Mouse (Mus musculus): Measurements from ENCODE around the gene Kri1. TPM values are rescaled to one million over a fixed set of nuclear protein-coding genes. Genes with fewer than 3 reads are reported as not detected.

Kri1 gene
- total RNA-seq (2014; rRNA removed) (5.0 and 6.5 TPM in 2 replicates), polyA plus RNA-seq (2012; rRNA removed) (6.3 and 9.7 TPM in 2 replicates)

DNA sequence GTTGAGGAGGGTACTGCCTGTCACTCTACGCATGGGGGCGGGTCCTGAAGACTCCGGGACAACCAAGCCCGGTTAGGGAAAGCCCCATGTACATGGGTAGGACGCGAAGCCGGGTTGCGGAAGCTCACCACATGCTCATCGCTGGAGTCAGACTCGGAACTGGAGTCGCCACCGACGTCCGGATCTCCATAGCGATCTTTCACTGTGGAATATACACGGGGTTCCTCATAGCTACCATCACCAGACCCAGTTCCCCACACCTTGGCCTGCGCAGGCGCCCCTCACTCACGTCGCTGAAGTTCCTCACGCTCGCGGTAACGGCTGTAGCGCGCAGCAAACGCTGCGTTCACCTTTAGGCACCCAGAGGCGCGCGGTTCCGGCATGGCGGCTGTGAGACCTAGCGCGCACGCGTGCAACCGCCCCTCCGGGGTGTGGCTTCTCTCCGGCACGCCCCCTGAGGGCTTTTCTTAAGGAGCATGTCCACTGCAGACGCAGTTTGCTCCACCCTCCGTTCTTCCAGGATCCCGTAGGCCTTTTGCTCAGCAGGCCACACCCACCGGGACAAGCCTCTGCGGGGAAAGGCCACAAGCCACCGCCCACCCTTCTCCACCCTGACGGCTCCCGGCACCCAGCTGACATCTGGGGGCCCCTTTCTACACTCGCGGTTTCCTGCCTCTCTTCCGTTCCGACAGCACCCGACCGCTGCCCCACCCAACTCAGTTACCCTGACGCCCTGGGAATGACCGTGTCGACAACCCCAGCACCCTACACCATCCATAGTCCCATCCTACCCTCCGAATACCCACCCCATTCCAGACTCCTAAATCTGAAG lies at the start of gene Kri1:
Kri1 (minus strand) TSS at position 399 of the 832 bp plus-strand sequence.
- Histone ChIP-seq H3K4me1 (ENCODE audit: control insufficient read depth, insufficient read depth, low read length) (peaks cover 5% of the 10 kb centered on the region), H3K36me3 (ENCODE audit: control insufficient read depth, insufficient read depth, low read length) (peaks cover 5% of the 10 kb centered on the region; the same call in 1 of the 2 replicates), H3K4me3 (ENCODE audit: insufficient read depth, low read depth, low read length) (peak within 1 kb of the TSS; percentile 95), H3K27ac (replicated peaks; ENCODE audit: insufficient read depth, low read depth, low read length) (peak within 1 kb of the TSS; percentile 79), H3K27me3 (ENCODE audit: control insufficient read depth, insufficient read depth, low read length) (no peaks in the 10 kb centered on the region), H3K9ac (ENCODE audit: low read depth, low read length) (peak within 1 kb of the TSS; percentile 94), H3K79me2 (ENCODE audit: control insufficient read depth, insufficient read depth, low read length) (peaks cover 6% of the 10 kb centered on the region)
- TF ChIP-seq POLR2A (IDR thresholded peaks at IDR 0.05; ENCODE audit: extremely low read depth, insufficient read depth, low read length) (peak; percentile 89; the same call in 1 of the 2 replicates), CTCF (IDR thresholded peaks at IDR 0.05; ENCODE audit: low read depth, low read length) (no peak)
- WGBS, result under 1% methylated on average over 59 of the region's 59 CpGs
- peak; percentile 96 for DNase-seq (ENCODE audit: extremely low read depth, low read depth, low spot score)

DNA sequence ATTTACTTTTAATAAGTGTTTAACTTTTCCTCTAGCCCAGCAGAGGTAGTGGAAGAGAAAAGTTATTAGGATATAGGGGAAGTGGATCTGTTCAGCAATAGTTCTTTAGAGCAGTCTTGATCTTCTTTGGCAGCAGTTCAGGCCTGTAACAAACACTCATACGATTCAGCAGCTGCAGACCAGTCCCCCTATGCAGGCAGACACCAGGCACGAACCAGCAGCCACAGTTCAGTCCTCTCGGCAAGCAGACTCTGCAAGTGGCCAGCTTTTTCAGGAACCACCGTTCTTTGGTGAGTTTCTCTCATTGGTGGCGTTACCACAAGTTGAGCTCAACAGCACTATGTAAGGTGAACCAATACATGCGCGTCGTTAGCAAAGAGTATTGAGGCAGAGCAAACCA lies 48.7 kb upstream of the Kri1 start:
- Histone ChIP-seq H3K4me3 (ENCODE audit: insufficient read depth, low read depth, low read length) (no peak overlapping the region), H3K36me3 (ENCODE audit: control insufficient read depth, insufficient read depth, low read length) (no peaks in the 10 kb centered on the region)
- WGBS, result 88% methylated on average over 8 of the region's 8 CpGs

DNA sequence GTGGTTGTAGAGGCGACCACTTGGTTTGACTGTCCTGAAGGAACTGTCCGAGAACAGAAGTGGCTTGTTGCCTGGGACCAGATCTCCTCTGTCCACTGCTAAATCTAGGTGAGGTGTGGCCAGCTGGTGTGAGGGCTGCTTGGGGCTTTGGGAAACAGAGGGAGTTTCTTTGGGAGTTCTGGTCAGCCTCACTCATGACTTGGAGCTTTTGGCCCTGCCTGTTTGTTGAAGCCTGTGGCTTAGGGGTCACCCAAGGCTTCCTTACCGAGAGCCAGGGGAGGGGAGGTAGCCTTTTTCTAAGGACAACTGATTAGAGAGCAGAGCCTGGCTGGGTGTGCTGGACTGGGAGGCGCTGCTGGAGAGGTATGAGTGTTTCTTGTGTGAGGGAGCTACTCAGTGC lies 47.6 kb upstream of the Kri1 start:
- 88% methylated on average over 4 of the region's 4 CpGs for whole genome bisulfite sequencing
- H3K27ac ChIP-seq (replicated peaks; ENCODE audit: insufficient read depth, low read depth, low read length), result no peak overlapping the region
- no peaks in the 10 kb centered on the region for H3K79me2 ChIP-seq (ENCODE audit: control insufficient read depth, insufficient read depth, low read length)
- DNase-seq (ENCODE audit: extremely low read depth, low read depth, low spot score), result no peak
- H3K36me3 ChIP-seq (ENCODE audit: control insufficient read depth, insufficient read depth, low read length), result no peaks in the 10 kb centered on the region
- TF ChIP-seq CTCF (IDR thresholded peaks at IDR 0.05; ENCODE audit: low read depth, low read length) (no peak), POLR2A (IDR thresholded peaks at IDR 0.05; ENCODE audit: extremely low read depth, insufficient read depth, low read length) (no peak)
- H3K4me3 ChIP-seq (ENCODE audit: insufficient read depth, low read depth, low read length), result no peak overlapping the region
- no peaks in the 10 kb centered on the region for H3K4me1 ChIP-seq (ENCODE audit: control insufficient read depth, insufficient read depth, low read length)
- peaks cover 3% of the 10 kb centered on the region; the same call in 1 of the 2 replicates for H3K27me3 ChIP-seq (ENCODE audit: control insufficient read depth, insufficient read depth, low read length)
- H3K9ac ChIP-seq (ENCODE audit: low read depth, low read length), result no peak overlapping the region

More for the DNA sequence above, 48.7 kb upstream of the Kri1 start:
- Histone ChIP-seq H3K79me2 (ENCODE audit: control insufficient read depth, insufficient read depth, low read length) (no peaks in the 10 kb centered on the region), H3K9ac (ENCODE audit: low read depth, low read length) (no peak overlapping the region), H3K27ac (replicated peaks; ENCODE audit: insufficient read depth, low read depth, low read length) (no peak overlapping the region), H3K27me3 (ENCODE audit: control insufficient read depth, insufficient read depth, low read length) (peaks cover 3% of the 10 kb centered on the region; the same call in 1 of the 2 replicates), H3K4me1 (ENCODE audit: control insufficient read depth, insufficient read depth, low read length) (no peaks in the 10 kb centered on the region)
- DNase-seq (ENCODE audit: extremely low read depth, low read depth, low spot score), result no peak
- TF ChIP-seq POLR2A (IDR thresholded peaks at IDR 0.05; ENCODE audit: extremely low read depth, insufficient read depth, low read length) (no peak), CTCF (IDR thresholded peaks at IDR 0.05; ENCODE audit: low read depth, low read length) (no peak)

DNA sequence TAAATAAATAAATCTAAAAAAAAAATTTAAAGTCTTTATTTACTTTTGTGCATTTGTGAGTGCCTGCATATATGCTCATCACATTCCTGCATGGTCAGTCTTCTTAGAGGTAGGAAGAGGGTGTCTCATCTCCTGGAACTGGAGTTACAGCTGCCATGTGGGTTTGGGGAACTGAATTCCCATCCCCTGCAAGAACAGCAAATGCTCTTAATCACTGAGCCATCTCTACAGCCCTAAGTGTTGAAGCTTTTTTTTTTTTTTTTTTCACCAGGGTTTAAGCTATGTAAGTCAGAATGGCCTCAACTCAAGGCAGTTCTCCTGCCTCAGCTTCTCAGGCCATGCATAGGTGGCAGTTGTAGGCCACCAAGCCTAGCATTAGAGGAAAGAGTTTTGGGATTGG lies 47.0 kb upstream of the Kri1 start:
- no peaks in the 10 kb centered on the region for H3K79me2 ChIP-seq (ENCODE audit: control insufficient read depth, insufficient read depth, low read length)
- H3K36me3 ChIP-seq (ENCODE audit: control insufficient read depth, insufficient read depth, low read length), result no peaks in the 10 kb centered on the region
- H3K9ac ChIP-seq (ENCODE audit: low read depth, low read length), result no peak overlapping the region
- peaks cover 3% of the 10 kb centered on the region; the same call in 1 of the 2 replicates for H3K27me3 ChIP-seq (ENCODE audit: control insufficient read depth, insufficient read depth, low read length)
- H3K27ac ChIP-seq (replicated peaks; ENCODE audit: insufficient read depth, low read depth, low read length), result no peak overlapping the region
- H3K4me3 ChIP-seq (ENCODE audit: insufficient read depth, low read depth, low read length), result no peak overlapping the region
- TF ChIP-seq CTCF (IDR thresholded peaks at IDR 0.05; ENCODE audit: low read depth, low read length) (no peak), POLR2A (IDR thresholded peaks at IDR 0.05; ENCODE audit: extremely low read depth, insufficient read depth, low read length) (no peak)
- no peaks in the 10 kb centered on the region for H3K4me1 ChIP-seq (ENCODE audit: control insufficient read depth, insufficient read depth, low read length)
- DNase-seq (ENCODE audit: extremely low read depth, low read depth, low spot score), result no peak

DNA sequence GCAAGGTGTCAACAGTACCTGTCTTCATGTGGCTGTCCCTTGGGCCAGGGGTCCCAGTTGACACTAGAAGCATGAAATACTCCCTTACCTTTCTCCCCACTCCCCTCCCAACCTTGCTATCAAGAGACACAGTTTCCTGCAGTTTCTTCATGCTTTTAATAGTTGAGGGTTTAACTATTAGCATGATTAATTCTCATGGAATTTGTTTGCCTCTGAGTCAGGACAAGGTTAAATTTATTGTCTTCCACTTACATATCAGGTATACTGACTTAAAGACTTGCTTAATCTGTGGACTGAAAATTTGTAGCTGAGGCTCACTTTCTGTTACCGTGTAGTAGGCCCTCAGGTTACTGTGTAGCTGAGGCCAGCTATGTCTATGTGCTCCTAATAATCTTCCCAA lies 45.8 kb upstream of the Kri1 start:
- Histone ChIP-seq H3K36me3 (ENCODE audit: control insufficient read depth, insufficient read depth, low read length) (no peaks in the 10 kb centered on the region), H3K27me3 (ENCODE audit: control insufficient read depth, insufficient read depth, low read length) (peaks cover 3% of the 10 kb centered on the region; the same call in 1 of the 2 replicates), H3K27ac (replicated peaks; ENCODE audit: insufficient read depth, low read depth, low read length) (no peak overlapping the region), H3K4me1 (ENCODE audit: control insufficient read depth, insufficient read depth, low read length) (no peaks in the 10 kb centered on the region), H3K4me3 (ENCODE audit: insufficient read depth, low read depth, low read length) (no peak overlapping the region), H3K79me2 (ENCODE audit: control insufficient read depth, insufficient read depth, low read length) (no peaks in the 10 kb centered on the region), H3K9ac (ENCODE audit: low read depth, low read length) (no peak overlapping the region)
- TF ChIP-seq CTCF (IDR thresholded peaks at IDR 0.05; ENCODE audit: low read depth, low read length) (no peak), POLR2A (IDR thresholded peaks at IDR 0.05; ENCODE audit: extremely low read depth, insufficient read depth, low read length) (no peak)
- WGBS, result 97% methylated on average over 1 of the region's 1 CpGs
- DNase-seq (ENCODE audit: extremely low read depth, low read depth, low spot score), result no peak
